Mouse (Mus musculus) kidney, embryonic 16.5 days (tissue): Measurements from ENCODE around the gene Qpctl. TPM values are rescaled to one million over a fixed set of nuclear protein-coding genes. Genes with fewer than 3 reads are reported as not detected.

Experiments
- ATAC-seq: fragments of 200-750 bp; cut with Nextera tagmentation; 2 replicates; pipeline ENCODE4 v1.8.0; 2017; ENCODE audit warnings: moderate TSS enrichment; ENCODE audit not compliant: low FRiP score, low TSS enrichment
- H3K27ac ChIP-seq: fragments of 300-500 bp; sonication (generic); 2 replicates; pipeline ENCODE4 v1.5.1; 2014; ENCODE audit warnings: low read length
- H3K27me3 ChIP-seq: fragments of 300-500 bp; sonication (generic); 2 replicates; pipeline ENCODE4 v1.6.1; 2014; ENCODE audit warnings: low read length, control low read depth, mixed read lengths; ENCODE audit not compliant: insufficient read depth
- H3K36me3 ChIP-seq: fragments of 300-500 bp; sonication (generic); 2 replicates; pipeline ENCODE4 v1.6.1; 2014; ENCODE audit warnings: low read length, control low read depth, mixed read lengths; ENCODE audit not compliant: insufficient read depth
- H3K4me1 ChIP-seq: fragments of 300-500 bp; sonication (generic); 2 replicates; pipeline ENCODE4 v1.6.1; 2014; ENCODE audit warnings: low read length, control low read depth, mixed read lengths; ENCODE audit not compliant: insufficient read depth
- H3K4me2 ChIP-seq: fragments of 300-500 bp; sonication (generic); replicated peaks from 2 replicates; pipeline ENCODE4 v1.6.1; 2014; ENCODE audit warnings: low read depth, low read length
- H3K4me3 ChIP-seq: fragments of 300-500 bp; sonication (generic); 2 replicates; pipeline ENCODE4 v1.5.1; 2014; ENCODE audit warnings: mild to moderate bottlenecking, low read length
- H3K9ac ChIP-seq: fragments of 300-500 bp; sonication (generic); replicated peaks from 2 replicates; pipeline ENCODE4 v1.6.1; 2014; ENCODE audit warnings: low read length
- H3K9me3 ChIP-seq: fragments of 300-500 bp; sonication (generic); 2 replicates; pipeline ENCODE4 v1.6.1; 2016; ENCODE audit warnings: low read length, control low read depth
- WGBS: fragments of 180-500 bp; shearing (Covaris S2); extraction: QIAGEN DNeasy Blood & Tissue Kit; methylation state at CpG from one replicate; pipeline ENCODE4 v1.1.7; 2014; 5-methylcytosine and 5-hydroxymethylcytosine counted together
- polyA plus RNA-seq: library from polyadenylated mRNA; unstranded; fragments of >200 nt; fragmentation: Nextera tagmentation; extraction: Ambion mirVana; gene quantifications from 2 replicates; pipeline ENCODE4 v1.2.1, GENCODE M21; 2015

Qpctl gene
- polyA plus RNA-seq, 1 experiment from 2014 or later, result 15.1 TPM

- peaks cover 19% of the 10 kb centered on the region for H3K4me1 ChIP-seq
- H3K4me3 ChIP-seq, result no peak overlapping the region
- no peak overlapping the region for H3K9ac ChIP-seq
- peaks cover 3% of the 10 kb centered on the region; the same call in 1 of the 2 replicates for H3K36me3 ChIP-seq
- H3K9me3 ChIP-seq, result peaks cover 15% of the 10 kb centered on the region; the same call in 1 of the 2 replicates
- no peak overlapping the region for H3K27ac ChIP-seq
- 96% methylated on average over 8 of the region's 8 CpGs for WGBS
- ATAC-seq, result 0 out of 2 replicates have a peak, but pooled peaks have one; percentile 3
- 0 out of 2 replicates have a peak overlapping the region, but pooled peaks have one; percentile 21 for H3K4me2 ChIP-seq
- no peaks in the 10 kb centered on the region for H3K27me3 ChIP-seq
Observed at GRCm38 (mm10) chr7:19119083-19119482, 30.0 kb downstream of the Qpctl start.

GRCm38 (mm10) chr7:19118028-19118771, 30.9 kb downstream of the Qpctl start, which contains the start of gene Gm4969:
TSS of gene Gm4969 (minus strand) at chr7:19118368.
- Histone ChIP-seq H3K9me3 (peaks cover 15% of the 10 kb centered on the region; the same call in 1 of the 2 replicates), H3K4me2 (peak within 1 kb of the TSS; percentile 56), H3K27ac (no peak within 1 kb of the TSS), H3K36me3 (peaks cover 3% of the 10 kb centered on the region; the same call in 1 of the 2 replicates), H3K4me1 (peaks cover 19% of the 10 kb centered on the region), H3K4me3 (peak within 1 kb of the TSS; percentile 35), H3K9ac (peak within 1 kb of the TSS; percentile 44), H3K27me3 (no peaks in the 10 kb centered on the region)
- 22% methylated on average over 64 of the region's 64 CpGs for WGBS
- ATAC-seq, result peak; percentile 50

- Histone ChIP-seq H3K9me3 (no peaks in the 10 kb centered on the region), H3K4me2 (no peak overlapping the region), H3K4me3 (no peak overlapping the region), H3K27ac (no peak overlapping the region), H3K27me3 (no peaks in the 10 kb centered on the region), H3K4me1 (no peaks in the 10 kb centered on the region), H3K9ac (no peak overlapping the region), H3K36me3 (no peaks in the 10 kb centered on the region)
- WGBS, result 78% methylated on average over 1 of the region's 1 CpGs
- no peak for ATAC-seq
Observed at GRCm38 (mm10) chr7:19109565-19109964, 39.5 kb downstream of the Qpctl start.

GRCm38 (mm10) chr7:19107436-19107835, 41.7 kb downstream of the Qpctl start:
- Histone ChIP-seq H3K4me3 (no peak overlapping the region), H3K4me1 (no peaks in the 10 kb centered on the region), H3K9me3 (no peaks in the 10 kb centered on the region), H3K27ac (no peak overlapping the region), H3K27me3 (no peaks in the 10 kb centered on the region), H3K9ac (no peak overlapping the region), H3K36me3 (no peaks in the 10 kb centered on the region), H3K4me2 (no peak overlapping the region)
- 64% methylated on average over 3 of the region's 3 CpGs for WGBS
- no peak for ATAC-seq

- H3K4me1 ChIP-seq, result no peaks in the 10 kb centered on the region
- no peak overlapping the region for H3K9ac ChIP-seq
- no peaks in the 10 kb centered on the region for H3K9me3 ChIP-seq
- no peaks in the 10 kb centered on the region for H3K27me3 ChIP-seq
- ATAC-seq, result no peak
- H3K4me2 ChIP-seq, result no peak overlapping the region
- H3K36me3 ChIP-seq, result no peaks in the 10 kb centered on the region
- H3K27ac ChIP-seq, result no peak overlapping the region
- WGBS, result 84% methylated on average over 2 of the region's 2 CpGs
- no peak overlapping the region for H3K4me3 ChIP-seq
Observed at GRCm38 (mm10) chr7:19104486-19104885, 44.6 kb downstream of the Qpctl start.

- H3K36me3 ChIP-seq, result no peaks in the 10 kb centered on the region
- H3K9ac ChIP-seq, result no peak overlapping the region
- no peaks in the 10 kb centered on the region for H3K4me1 ChIP-seq
- no peaks in the 10 kb centered on the region for H3K27me3 ChIP-seq
- H3K9me3 ChIP-seq, result no peaks in the 10 kb centered on the region
- H3K27ac ChIP-seq, result no peak overlapping the region
- no peak for ATAC-seq
- no peak overlapping the region for H3K4me2 ChIP-seq
- H3K4me3 ChIP-seq, result no peak overlapping the region
Observed at GRCm38 (mm10) chr7:19103741-19104140, 45.4 kb downstream of the Qpctl start.

GRCm38 (mm10) chr7:19100290-19100689, 48.8 kb downstream of the Qpctl start:
- peaks cover 10% of the 10 kb centered on the region; the same call in 1 of the 2 replicates for H3K36me3 ChIP-seq
- H3K4me1 ChIP-seq, result peaks cover 18% of the 10 kb centered on the region
- 83% methylated on average over 1 of the region's 1 CpGs for WGBS
- H3K9me3 ChIP-seq, result no peaks in the 10 kb centered on the region
- no peak overlapping the region for H3K4me2 ChIP-seq
- no peak overlapping the region for H3K27ac ChIP-seq
- no peaks in the 10 kb centered on the region for H3K27me3 ChIP-seq
- no peak for ATAC-seq
- H3K4me3 ChIP-seq, result no peak overlapping the region
- no peak overlapping the region for H3K9ac ChIP-seq

GRCm38 (mm10) chr7:19098811-19099210, 50.3 kb downstream of the Qpctl start:
- WGBS, result 69% methylated on average over 7 of the region's 7 CpGs
- H3K27me3 ChIP-seq, result no peaks in the 10 kb centered on the region
- H3K27ac ChIP-seq, result no peak overlapping the region
- peaks cover 10% of the 10 kb centered on the region; the same call in 1 of the 2 replicates for H3K36me3 ChIP-seq
- H3K4me1 ChIP-seq, result peaks cover 18% of the 10 kb centered on the region
- no peak overlapping the region for H3K4me3 ChIP-seq
- no peak overlapping the region for H3K4me2 ChIP-seq
- no peak overlapping the region for H3K9ac ChIP-seq
- ATAC-seq, result no peak
- H3K9me3 ChIP-seq, result no peaks in the 10 kb centered on the region

- ATAC-seq, result no peak
- H3K27ac ChIP-seq, result no peak overlapping the region
- H3K36me3 ChIP-seq, result peaks cover 10% of the 10 kb centered on the region; the same call in 1 of the 2 replicates
- no peak overlapping the region for H3K4me2 ChIP-seq
- no peaks in the 10 kb centered on the region for H3K27me3 ChIP-seq
- H3K4me3 ChIP-seq, result no peak overlapping the region
- no peak overlapping the region for H3K9ac ChIP-seq
- peaks cover 24% of the 10 kb centered on the region for H3K4me1 ChIP-seq
- H3K9me3 ChIP-seq, result no peaks in the 10 kb centered on the region
Observed at GRCm38 (mm10) chr7:19097863-19098262, 51.2 kb downstream of the Qpctl start.

- Histone ChIP-seq H3K4me3 (no peak overlapping the region), H3K4me2 (peak overlapping the region; percentile 93; the same call in 1 of the 2 replicates)
- WGBS, result 52% methylated on average over 2 of the region's 2 CpGs
Observed at GRCm38 (mm10) chr7:19097217-19097616, 51.9 kb downstream of the Qpctl start.

More at GRCm38 (mm10) chr7:19097217-19097616, 51.9 kb downstream of the Qpctl start:
- H3K36me3 ChIP-seq, result peaks cover 10% of the 10 kb centered on the region; the same call in 1 of the 2 replicates
- H3K9ac ChIP-seq, result no peak overlapping the region
- ATAC-seq, result no peak
- no peaks in the 10 kb centered on the region for H3K27me3 ChIP-seq
- H3K9me3 ChIP-seq, result no peaks in the 10 kb centered on the region
- H3K27ac ChIP-seq, result no peak overlapping the region
- H3K4me1 ChIP-seq, result peaks cover 31% of the 10 kb centered on the region
